Mouse (Mus musculus): Measurements from ENCODE around the gene Fuca1. TPM values are rescaled to one million over a fixed set of nuclear protein-coding genes. Genes with fewer than 3 reads are reported as not detected.
"Not testable (repeated sequence)": the region's sequence is repeated elsewhere in the genome, so short reads cannot be mapped to it uniquely, and the experiment has no call there.

Gene Fuca1
- polyA plus RNA-seq, 1 experiment = 172 TPM

GRCm38 (mm10) chr4:135929828-135930227 lies 9.3 kb downstream of the Fuca1 start:
- no peak for TF ChIP-seq POLR2A (IDR thresholded peaks at IDR 0.05; ENCODE audit: borderline replicate concordance, control insufficient read depth, low read depth, low read length)
- no peak for TF ChIP-seq CTCF (IDR thresholded peaks at IDR 0.05; ENCODE audit: control insufficient read depth, insufficient read depth, low read length)
- WGBS = 92% methylated on average over 9 of the region's 9 CpGs
- Histone ChIP-seq H3K4me3 (replicated peaks; ENCODE audit: control insufficient read depth, low read depth, low read length) (no peak overlapping the region), H3K27ac (ENCODE audit: control insufficient read depth, insufficient read depth, low read depth, low read length, poor library complexity) (no peak overlapping the region), H3K4me1 (ENCODE audit: control insufficient read depth, insufficient read depth, low read length) (no peaks in the 10 kb centered on the region; the same call in 1 of the 2 replicates)

- Histone ChIP-seq H3K4me3 (replicated peaks; ENCODE audit: control insufficient read depth, low read depth, low read length) (no peak overlapping the region), H3K4me1 (ENCODE audit: control insufficient read depth, insufficient read depth, low read length) (no peaks in the 10 kb centered on the region; the same call in 1 of the 2 replicates), H3K27ac (ENCODE audit: control insufficient read depth, insufficient read depth, low read depth, low read length, poor library complexity) (no peak overlapping the region)
- TF ChIP-seq CTCF (IDR thresholded peaks at IDR 0.05; ENCODE audit: control insufficient read depth, insufficient read depth, low read length) = no peak
- 90% methylated on average over 8 of the region's 8 CpGs for WGBS
These were observed 9.7 kb downstream of the Fuca1 start for GRCm38 (mm10) chr4:135930239-135930638.

- no peak overlapping the region for H3K27ac ChIP-seq (ENCODE audit: control insufficient read depth, insufficient read depth, low read depth, low read length, poor library complexity)
- no peak overlapping the region for H3K4me3 ChIP-seq (replicated peaks; ENCODE audit: control insufficient read depth, low read depth, low read length)
- WGBS = 66% methylated on average over 5 of the region's 5 CpGs
- TF ChIP-seq POLR2A (IDR thresholded peaks at IDR 0.05; ENCODE audit: borderline replicate concordance, control insufficient read depth, low read depth, low read length) (no peak), CTCF (IDR thresholded peaks at IDR 0.05; ENCODE audit: control insufficient read depth, insufficient read depth, low read length) (peak; percentile 86)
- H3K4me1 ChIP-seq (ENCODE audit: control insufficient read depth, insufficient read depth, low read length) = no peaks in the 10 kb centered on the region; the same call in 1 of the 2 replicates
These were observed 11.3 kb downstream of the Fuca1 start for GRCm38 (mm10) chr4:135931832-135932231.

GRCm38 (mm10) chr4:135934708-135935500 lies 14.4 kb downstream of the Fuca1 start:
- TF ChIP-seq POLR2A (IDR thresholded peaks at IDR 0.05; ENCODE audit: borderline replicate concordance, control insufficient read depth, low read depth, low read length) (no peak), CTCF (IDR thresholded peaks at IDR 0.05; ENCODE audit: control insufficient read depth, insufficient read depth, low read length) (no peak)
- H3K27ac ChIP-seq (ENCODE audit: control insufficient read depth, insufficient read depth, low read depth, low read length, poor library complexity) = no peak overlapping the region
- H3K4me1 ChIP-seq (ENCODE audit: control insufficient read depth, insufficient read depth, low read length) = no peaks in the 10 kb centered on the region; the same call in 1 of the 2 replicates
- 56% methylated on average over 12 of the region's 12 CpGs for WGBS
- H3K4me3 ChIP-seq (replicated peaks; ENCODE audit: control insufficient read depth, low read depth, low read length) = no peak overlapping the region

GRCm38 (mm10) chr4:135935502-135935901 lies 15.0 kb downstream of the Fuca1 start:
- Histone ChIP-seq H3K27ac (ENCODE audit: control insufficient read depth, insufficient read depth, low read depth, low read length, poor library complexity) (no peak overlapping the region), H3K4me1 (ENCODE audit: control insufficient read depth, insufficient read depth, low read length) (no peaks in the 10 kb centered on the region; the same call in 1 of the 2 replicates), H3K4me3 (replicated peaks; ENCODE audit: control insufficient read depth, low read depth, low read length) (no peak overlapping the region)
- TF ChIP-seq POLR2A (IDR thresholded peaks at IDR 0.05; ENCODE audit: borderline replicate concordance, control insufficient read depth, low read depth, low read length) (no peak), CTCF (IDR thresholded peaks at IDR 0.05; ENCODE audit: control insufficient read depth, insufficient read depth, low read length) (no peak)
- WGBS = 65% methylated on average over 5 of the region's 5 CpGs

- no peaks in the 10 kb centered on the region; the same call in 1 of the 2 replicates for H3K4me1 ChIP-seq (ENCODE audit: control insufficient read depth, insufficient read depth, low read length)
- WGBS = 76% methylated on average over 7 of the region's 7 CpGs
- TF ChIP-seq CTCF (IDR thresholded peaks at IDR 0.05; ENCODE audit: control insufficient read depth, insufficient read depth, low read length) (no peak), POLR2A (IDR thresholded peaks at IDR 0.05; ENCODE audit: borderline replicate concordance, control insufficient read depth, low read depth, low read length) (no peak)
- no peak overlapping the region; the same call in 1 of the 2 replicates for H3K27ac ChIP-seq (ENCODE audit: control insufficient read depth, insufficient read depth, low read depth, low read length, poor library complexity)
- H3K4me3 ChIP-seq (replicated peaks; ENCODE audit: control insufficient read depth, low read depth, low read length) = no peak overlapping the region
These were observed 18.3 kb downstream of the Fuca1 start for GRCm38 (mm10) chr4:135938858-135939257.

GRCm38 (mm10) chr4:135941026-135941425 lies 20.5 kb downstream of the Fuca1 start:
- TF ChIP-seq CTCF (IDR thresholded peaks at IDR 0.05; ENCODE audit: control insufficient read depth, insufficient read depth, low read length) = peak; percentile 65
- not testable (repeated sequence) for H3K4me3 ChIP-seq (replicated peaks; ENCODE audit: control insufficient read depth, low read depth, low read length); H3K27ac ChIP-seq (ENCODE audit: control insufficient read depth, insufficient read depth, low read depth, low read length, poor library complexity); H3K4me1 ChIP-seq (ENCODE audit: control insufficient read depth, insufficient read depth, low read length)
- WGBS = 85% methylated on average over 8 of the region's 8 CpGs

- no peaks in the 10 kb centered on the region for H3K4me1 ChIP-seq (ENCODE audit: control insufficient read depth, insufficient read depth, low read length)
- TF ChIP-seq POLR2A (IDR thresholded peaks at IDR 0.05; ENCODE audit: borderline replicate concordance, control insufficient read depth, low read depth, low read length) (no peak), CTCF (IDR thresholded peaks at IDR 0.05; ENCODE audit: control insufficient read depth, insufficient read depth, low read length) (no peak)
- H3K27ac ChIP-seq (ENCODE audit: control insufficient read depth, insufficient read depth, low read depth, low read length, poor library complexity) = no peak overlapping the region
- H3K4me3 ChIP-seq (replicated peaks; ENCODE audit: control insufficient read depth, low read depth, low read length) = no peak overlapping the region
- WGBS = 41% methylated on average over 6 of the region's 6 CpGs
These were observed 21.7 kb downstream of the Fuca1 start for GRCm38 (mm10) chr4:135942193-135942592.

All from bone marrow, adult 2 months (tissue).